Mouse (Mus musculus) gastrocnemius, adult 18-20 months (tissue): ENCODE results near the gene Ttll6. TPM values are rescaled to one million over a fixed set of nuclear protein-coding genes. Genes with fewer than 3 reads are reported as not detected.
A peak's percentile ranks its signal among the peaks of the same experiment; 100 is the strongest.
"Not testable (repeated sequence)": the region's sequence is repeated elsewhere in the genome, so short reads cannot be mapped to it uniquely, and the experiment has no call there.

Source experiments
- DNase-seq: peaks from one replicate; pipeline ENCODE4 v3.0.0; 2021; ENCODE audit warnings: low spot score
- long read RNA-seq, 2 experiments: library from polyadenylated mRNA; stranded (forward); transcript quantifications; one replicate each; pipeline ENCODE4 v2.0.0; 2021
- total RNA-seq, 2 experiments: library from RNA; stranded (reverse); gene quantifications; 2 replicates each; pipeline ENCODE4 v1.2.3; 2021

Gene Ttll6
- not detected for total RNA-seq
- long read RNA-seq, experiment 1 = 0 reads
- long read RNA-seq, experiment 2 = 0 reads

DNA sequence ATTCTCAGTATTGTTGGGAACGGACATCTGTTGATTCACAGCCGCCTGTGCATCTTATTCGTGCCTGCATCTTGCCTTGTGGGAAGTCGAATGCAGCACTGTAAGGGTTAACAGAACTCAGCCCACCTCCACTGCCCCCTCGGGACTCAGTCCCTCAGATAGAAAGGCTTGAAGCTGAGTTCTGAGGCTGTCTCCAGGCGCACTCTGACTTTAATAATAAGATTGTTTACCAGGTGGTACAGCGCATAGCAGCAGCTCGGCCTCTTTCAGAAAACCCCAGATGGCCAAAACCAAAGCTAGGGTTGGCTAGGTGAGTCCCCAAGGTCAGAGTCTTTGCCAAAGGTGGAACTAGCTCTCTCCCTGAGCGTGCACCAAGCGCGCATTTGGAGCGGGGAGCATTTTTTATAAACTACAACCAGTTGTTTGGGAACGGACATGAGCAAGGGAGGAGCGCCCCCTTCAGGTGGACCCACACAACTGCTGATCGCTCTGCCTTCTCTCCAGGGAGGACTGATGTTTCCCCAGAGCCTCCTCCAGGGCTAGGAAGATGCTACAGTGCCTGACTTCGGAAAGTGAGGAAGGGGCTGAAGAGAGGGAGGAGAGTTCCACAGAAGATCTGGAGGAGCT lies at the start of gene Ttll6:
TSS of gene Ttll6 (plus strand) at position 548 of the 627 bp plus-strand sequence.
- DNase-seq = peak; percentile 35

DNA sequence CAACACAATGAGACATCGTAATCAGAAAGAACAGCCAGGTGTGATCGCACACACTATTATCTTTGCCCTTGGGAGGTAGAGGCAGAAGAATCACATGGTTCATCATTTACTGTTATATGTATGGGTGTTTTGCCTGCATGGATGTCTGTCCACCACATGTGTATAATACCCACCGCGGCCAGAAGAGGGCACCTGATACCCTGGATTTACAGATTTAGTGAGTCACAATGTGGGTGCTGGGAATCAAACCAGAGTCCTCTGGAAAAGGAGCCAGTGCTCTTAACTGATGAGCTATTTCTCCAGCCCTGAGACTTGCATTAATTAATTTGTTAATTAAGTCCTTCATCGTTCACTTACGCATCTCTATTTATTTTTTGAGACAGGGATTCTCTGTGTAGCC lies 45.6 kb upstream of the Ttll6 start:
- DNase-seq = no peak

DNA sequence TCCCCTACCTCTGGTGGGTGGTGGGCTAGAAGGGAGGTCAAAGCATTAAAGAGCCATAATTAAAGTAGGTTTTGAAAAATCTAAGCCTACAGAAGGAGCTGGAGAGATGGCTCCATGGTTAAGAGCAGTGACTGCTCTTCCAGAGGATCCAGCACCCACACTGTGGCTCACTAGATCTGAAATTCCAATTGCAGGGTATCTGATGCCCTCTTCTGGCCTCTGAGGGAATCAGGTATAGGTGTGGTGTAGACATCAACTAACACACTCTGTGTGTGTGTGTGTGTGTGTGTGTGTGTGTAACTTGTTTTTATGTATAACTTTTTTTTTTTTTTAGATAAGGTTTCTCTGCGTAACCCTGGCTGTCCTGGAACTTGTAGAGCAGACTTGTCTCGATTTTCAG lies 42.5 kb upstream of the Ttll6 start:
- no peak for DNase-seq

DNA sequence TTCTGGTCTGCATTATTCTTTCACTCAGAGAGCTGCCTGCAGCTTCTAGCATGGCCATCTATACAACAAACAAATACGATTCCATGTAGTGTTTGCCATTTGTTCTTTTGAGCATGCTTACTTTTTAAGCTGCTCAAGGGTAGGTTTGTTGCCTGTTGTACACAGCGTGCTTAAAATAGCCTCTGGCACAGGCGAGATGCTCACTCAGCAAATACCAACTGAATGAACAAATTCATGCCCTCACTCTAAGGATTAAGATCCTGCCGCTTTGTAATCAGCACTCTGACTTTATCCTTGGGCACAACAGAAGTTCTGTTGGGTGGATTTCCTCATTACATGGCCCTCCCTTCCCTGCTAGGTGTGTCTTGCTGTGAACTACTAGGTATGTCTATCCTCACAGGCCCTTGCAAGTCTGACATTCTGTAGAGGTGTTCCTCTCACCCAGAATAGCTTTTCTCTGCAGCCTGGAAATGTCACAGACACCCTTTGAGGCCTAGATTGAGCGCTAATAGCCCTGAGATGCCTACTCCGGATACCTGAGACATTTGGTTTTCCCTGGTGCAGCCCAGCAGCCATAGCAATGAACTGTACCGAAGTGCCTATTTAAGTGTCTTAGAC lies 40.8 kb upstream of the Ttll6 start:
- DNase-seq = no peak

DNA sequence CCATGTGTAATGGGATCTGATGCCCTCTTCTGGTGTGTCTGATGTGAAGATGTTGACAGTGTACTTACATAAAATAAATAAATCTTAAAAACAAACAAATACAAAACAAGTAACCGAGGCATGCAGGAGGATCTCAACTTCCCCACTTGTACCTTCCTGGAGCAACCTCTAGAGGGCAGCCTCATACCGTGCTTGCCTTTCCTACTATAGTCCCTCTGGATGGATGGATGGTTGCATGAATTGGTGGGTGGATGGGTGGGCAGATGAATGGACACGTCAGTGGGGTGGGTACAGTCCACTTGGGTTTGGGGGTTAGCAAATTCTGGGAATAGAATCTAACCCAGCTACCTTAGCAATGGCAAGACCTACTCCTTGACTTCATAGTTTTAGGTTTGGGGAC lies 40.2 kb upstream of the Ttll6 start:
- peak; percentile 42 for DNase-seq

DNA sequence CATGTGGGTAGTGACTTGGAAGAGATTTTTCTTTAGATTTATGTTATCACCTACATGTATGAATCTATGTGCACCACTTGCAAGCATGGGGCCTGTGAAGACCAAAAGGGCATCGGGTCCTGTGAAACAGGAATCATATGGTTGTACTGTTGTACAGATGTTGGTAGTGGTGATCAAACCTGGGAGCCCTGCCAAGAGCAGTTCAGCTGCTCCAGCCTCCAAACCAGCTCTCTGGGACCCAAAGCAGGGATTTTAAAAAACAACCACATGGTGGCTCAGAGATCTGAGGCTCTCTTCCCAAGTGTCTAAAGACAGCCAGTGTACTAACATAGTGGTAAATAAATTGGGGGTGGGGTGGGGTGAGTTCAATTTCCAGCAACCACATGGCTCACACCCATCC lies 25.2 kb upstream of the Ttll6 start:
- DNase-seq = no peak

DNA sequence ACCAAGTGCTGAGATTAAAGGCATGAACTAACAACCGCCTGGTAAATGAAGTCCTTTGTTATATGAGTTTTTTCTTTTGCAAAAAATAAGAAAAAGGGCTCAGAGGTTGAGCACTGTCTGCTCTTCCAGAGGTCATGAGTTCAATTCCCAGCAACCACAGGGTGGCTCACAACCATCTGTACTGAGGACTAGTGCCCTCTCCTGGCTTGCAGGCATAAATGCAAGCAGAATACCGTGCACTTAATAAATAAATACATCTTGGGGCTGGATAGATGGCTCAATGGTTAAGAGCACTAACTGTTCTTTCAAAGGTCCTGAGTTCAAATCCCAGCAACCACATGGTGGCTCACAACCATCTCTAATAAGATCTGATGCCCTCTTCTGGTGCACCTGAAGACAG lies 22.6 kb upstream of the Ttll6 start:
- not testable (repeated sequence) for DNase-seq

DNA sequence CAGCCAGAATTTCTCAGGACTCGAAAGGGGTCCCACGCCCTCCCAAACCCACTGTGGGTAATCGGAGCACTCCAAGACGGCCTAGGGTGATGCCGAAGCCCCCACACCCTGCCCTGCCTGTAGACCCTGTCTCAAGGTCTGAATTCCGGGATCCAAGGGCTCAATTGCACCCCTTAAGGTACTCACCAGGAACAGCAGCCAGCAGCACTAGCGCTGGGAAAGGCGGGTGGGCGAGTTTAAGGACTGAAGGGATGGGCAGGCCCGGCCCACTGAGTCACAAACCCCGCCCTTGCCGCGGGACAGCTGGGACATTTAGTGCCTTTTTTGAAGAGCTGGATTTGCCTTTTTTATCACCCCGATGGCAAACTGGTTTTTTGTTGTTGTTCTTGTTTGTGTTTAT lies 21.8 kb upstream of the Ttll6 start, which contains the start of gene Calcoco2:
TSS of gene Calcoco2 (minus strand) at position 214 of the 400 bp plus-strand sequence.
- no peak for DNase-seq

DNA sequence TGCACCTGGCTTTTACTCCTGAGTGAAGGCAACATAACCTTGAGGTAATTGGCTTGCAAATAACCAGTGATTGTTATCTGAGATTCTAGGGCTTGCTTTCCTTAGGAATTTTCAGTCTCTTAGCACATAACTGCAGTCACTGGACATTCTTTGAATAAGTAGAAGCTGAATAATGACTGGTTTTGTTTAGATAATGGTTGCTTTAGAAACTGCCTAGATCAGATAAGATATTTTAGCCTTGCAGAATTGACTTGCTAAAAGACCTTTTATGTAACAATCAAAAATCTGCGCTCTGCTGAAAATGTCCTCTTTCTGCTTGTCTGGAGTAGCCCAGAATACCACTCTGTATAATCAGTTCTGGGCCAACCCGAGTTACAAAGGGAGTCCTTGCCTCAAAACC lies 19.5 kb upstream of the Ttll6 start:
- no peak for DNase-seq

DNA sequence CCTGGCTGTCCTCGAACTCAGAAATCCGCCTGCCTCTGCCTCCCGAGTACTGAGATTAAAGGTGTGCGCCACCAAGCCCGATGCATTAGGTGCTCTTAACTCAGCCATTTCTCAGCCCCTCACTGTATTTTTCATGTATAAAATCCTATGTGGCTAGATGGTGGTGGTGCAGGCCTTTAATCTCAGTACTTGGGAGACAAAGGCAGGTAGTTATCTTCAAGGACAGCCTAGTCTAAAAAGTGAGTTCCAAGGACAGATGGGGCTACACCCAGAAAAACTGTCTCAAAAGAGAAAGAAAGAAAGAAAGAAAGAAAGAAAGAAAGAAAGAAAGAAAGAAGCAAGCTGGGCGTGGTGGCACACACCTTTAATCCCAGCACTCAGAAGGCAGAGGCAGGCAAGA lies 18.2 kb upstream of the Ttll6 start:
- no peak for DNase-seq

DNA sequence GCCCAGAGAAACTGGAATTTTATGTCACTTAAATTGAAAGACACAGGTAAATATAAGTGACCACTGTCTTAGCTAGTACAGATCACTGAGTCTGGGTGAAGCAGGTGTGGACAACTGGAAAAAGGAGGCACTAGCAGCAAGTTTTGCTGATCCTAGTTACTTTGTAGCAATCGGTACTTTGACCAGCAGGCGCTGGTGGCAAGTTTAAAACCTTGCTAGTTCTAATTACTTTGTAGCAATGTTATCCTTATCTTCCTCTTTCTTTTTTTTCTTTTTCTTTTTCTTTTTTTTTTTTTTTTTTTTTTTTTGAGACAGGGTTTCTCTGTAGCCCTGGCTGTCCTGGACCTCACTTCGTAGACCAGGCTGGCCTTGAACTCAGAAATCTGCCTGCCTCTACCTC lies 17.5 kb upstream of the Ttll6 start:
- no peak for DNase-seq

DNA sequence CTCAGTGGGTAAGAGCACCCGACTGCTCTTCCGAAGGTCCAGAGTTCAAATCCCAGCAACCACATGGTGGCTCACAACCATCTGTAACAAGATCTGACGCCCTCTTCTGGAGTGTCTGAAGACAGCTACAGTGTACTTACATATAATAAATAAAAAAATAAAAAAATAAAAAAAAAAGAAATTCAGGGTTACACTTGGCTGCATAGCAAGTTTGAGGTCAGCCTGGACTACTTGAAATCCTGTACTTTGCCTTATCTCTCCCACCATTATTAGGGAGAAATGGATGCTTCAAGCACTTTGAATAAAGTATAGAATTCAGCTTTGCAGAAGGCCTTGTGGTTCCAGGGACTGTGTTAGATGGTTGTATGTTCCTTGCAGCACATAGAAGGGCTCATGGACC lies 16.7 kb upstream of the Ttll6 start:
- not testable (repeated sequence) for DNase-seq

DNA sequence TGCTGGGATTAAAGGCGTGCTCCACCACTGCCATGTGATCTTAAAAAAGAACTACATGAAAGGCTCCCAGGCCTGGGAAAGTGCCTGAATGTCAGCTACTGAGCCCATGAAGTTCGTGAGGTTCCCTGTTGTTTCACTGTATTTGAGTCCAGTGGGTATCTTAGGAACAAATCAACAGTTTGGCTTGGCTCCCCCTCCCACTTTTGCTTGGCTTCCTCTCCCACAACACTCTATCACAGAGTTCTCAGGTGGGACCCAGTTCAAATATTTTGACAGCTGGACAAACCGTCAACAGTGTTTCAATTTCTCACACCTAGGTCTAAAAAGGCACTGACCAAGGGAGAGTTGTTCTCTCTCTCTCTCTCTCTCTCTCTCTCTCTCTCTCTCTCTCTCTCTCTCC lies 14.2 kb upstream of the Ttll6 start:
- DNase-seq = no peak

DNA sequence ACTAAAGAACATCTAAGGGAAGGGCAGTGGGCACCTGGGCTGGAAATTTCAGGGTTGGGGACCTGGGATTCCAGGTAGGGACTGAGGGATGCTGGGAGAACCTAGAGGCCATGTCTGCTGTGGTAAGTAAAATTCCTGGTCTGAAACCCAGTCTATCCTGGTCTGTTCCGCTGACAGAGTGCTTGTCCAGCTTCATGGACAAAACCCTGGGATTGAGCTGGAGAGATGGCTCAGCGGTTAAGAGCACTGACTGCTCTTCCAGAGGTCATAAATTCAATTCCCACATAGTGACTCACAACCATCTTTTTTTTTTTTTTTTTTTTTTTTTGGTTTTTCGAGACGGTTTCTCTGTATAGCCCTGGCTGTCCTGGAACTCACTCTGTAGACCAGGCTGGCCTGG lies 10.8 kb upstream of the Ttll6 start:
- not testable (repeated sequence) for DNase-seq

DNA sequence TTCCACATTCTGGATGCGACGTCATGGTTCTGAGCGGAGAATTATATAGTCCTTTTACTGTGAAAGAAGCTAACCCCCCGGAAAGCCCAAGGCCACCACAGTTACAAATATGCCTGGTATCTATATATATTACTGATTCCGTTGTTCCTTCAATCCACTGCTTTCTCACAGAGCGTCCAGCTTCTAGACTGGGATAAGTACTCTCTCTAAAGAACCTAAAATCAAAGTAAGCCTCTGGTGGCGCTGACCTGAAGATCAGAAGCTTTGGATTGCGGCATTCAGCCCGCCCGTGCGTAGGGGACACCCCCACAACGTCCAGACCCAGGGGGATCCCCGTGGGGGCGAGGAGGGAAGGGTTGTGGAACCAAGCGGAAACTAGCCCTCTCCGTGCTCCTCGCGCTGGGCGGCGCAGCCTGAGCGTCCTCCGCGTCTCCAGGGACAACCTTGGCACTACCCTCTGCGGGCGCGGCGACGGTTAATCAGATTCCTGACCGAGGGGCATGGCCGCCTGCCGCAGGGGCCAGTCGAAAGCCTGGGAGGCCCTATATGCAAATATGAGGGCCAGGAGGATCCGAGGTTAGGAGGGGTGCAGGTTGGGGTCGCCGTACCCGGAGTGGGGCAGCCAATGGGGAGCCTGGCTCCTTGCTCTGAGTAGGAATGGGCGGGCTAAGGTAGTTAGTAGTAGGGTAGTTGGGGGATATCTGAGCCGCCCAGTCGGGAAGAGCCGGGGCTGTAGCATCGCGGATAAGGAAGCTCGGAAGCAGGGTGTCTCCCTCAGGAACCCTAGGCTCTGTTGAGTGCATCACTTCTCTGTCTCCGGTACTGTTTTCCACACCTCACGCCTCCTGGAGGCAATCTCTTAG lies 9.3 kb upstream of the Ttll6 start:
- no peak for DNase-seq

DNA sequence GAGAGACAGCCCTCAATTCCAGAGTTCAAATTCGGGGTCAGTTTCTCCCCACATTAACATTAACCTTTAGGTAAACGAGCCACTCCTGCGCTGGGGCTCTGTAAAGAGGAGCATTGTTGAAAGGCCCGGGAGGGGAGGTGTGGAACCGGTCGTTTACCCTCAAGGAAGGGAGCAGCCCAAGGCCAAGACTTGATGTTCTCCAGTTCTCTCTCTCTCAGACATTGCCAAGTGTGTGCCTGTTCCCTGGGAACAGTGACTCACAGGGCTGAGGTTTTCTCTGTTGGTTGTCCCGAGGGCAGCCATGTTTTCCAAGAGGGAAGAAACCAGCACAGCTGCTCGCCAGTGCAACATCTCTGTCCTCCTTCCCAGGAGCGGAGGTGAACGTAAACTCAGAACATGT lies 3.0 kb upstream of the Ttll6 start:
- DNase-seq = no peak

DNA sequence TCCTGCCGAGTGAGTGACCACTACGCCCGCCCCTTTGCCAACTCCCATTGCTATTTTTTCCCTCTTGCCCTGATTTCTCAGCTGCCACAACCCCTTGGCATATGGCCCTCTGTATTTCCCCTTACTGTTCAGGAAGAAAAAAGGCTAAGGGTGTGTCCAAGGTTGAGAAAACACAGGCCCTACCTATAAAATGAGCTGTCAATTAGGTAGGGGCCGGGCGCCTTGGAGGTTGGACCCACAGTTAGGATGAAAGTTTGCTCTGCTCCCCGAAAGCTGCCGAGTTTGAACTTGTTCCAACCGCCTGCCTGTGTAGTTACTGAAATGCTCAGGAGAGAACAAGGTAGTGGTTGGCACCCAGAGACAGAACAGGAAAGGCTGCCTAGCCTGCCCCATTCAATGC lies 2.3 kb downstream of the Ttll6 start:
- no peak for DNase-seq

DNA sequence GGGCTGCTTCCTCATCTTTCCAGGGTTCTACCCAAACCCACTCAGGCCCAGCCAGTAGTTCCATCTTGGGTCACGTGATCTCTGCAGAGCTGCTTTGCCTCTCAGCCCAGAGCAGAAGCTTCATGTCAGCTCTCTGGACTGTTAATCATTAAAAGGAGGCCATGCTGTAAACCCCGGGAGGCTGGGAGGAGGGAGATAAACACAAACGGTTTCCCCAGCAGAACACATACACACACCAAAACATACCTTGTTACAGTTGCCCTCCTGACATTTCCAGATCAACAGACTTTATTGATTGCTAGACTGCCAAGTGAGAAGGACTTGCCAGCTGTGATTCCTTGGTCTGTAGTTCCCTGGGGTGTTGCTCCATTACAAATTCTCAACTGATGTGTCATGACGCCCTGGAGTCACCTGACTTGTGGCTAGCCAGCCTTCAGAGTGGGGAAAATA lies 7.2 kb downstream of the Ttll6 start:
- DNase-seq = no peak

DNA sequence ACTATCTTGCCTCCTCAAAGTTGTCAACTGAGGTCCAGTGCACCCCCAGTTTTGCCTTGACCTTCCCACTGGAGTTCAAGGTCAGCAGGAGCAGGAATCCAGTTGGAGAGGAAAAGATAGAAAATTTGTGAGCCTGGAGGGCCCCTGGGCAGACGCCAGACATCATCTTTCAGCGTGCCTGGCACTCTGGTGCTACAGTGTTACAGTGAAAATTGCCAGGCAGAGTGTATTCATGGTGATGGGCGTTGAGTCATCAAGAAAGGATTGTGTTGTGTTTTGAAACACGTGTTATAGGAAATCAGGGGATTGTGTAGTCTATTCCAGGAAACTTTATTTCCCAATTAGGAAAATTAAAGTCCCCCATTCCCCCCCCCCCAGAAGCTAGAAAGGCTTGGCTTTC lies 10.2 kb downstream of the Ttll6 start:
- DNase-seq = no peak

DNA sequence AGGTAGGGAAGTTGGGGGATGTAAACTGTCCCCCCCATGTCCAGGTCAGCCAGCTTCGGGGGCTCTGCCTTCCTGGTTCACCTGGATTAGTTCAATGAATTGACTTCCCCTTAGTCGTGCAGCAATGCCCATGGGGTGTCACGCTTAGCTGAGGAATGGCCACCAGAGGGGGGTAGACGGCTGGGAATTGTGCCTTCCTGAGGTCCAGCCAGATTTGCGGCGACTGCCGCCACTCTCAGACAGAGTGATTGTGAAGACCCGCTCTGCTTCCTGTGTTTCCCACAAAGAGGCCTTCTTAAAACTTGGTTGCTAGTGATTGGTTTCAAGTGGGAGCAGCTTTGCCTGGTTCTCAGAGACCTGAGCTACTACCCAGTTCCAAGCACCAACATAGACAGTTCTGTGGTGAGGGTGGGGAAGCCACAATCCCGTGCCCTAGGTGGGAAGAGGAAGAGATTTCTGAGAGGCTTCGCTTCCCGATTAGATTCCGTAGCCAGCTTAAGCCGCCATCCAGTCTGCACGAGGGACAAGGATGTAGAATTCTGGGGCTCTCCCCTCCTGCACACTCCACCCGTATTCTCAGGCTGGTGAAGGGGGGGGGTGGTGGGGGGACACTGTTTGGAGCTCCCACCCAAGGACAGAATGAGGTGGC lies 12.2 kb downstream of the Ttll6 start:
- DNase-seq = peak; percentile 48

DNA sequence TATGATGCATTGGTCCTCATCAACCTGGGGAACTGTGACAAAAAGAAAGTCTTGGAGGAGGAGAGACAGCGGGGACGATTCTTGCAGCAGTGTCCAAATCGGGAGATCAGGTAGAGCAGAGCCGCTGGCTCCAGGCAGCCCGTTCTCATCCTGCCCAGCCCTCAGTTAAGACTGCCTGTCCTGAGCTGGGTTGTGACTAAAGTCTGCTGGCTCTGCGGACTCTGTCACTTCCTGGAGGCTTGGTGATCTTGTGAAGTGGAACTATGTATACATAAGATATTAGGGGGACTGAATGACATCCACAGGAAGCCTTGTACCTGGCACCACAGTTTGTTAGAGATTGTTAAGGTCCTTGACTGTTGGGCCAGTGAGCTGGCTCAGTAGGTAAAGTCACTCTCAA lies 13.9 kb downstream of the Ttll6 start:
- no peak for DNase-seq

DNA sequence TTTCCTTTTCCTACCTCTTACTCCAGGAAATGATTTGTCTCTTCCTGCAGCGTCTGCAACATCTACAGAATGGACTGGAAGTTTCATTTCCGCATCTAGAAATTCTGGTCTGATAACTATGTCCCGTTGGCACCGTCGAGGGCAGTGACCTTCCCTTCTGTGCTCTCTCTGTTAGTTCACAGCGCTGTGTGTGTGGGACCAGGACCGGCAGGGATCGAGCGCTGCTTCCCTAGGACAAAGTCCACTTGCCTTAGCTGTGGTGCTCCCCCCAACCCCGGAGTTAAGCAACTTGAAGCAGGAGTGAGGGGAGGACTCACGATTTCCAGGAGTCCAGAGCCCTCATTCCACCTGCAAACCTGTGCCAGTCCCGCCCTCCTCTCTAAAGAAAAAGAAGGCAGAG lies 31.2 kb downstream of the Ttll6 start:
- no peak for DNase-seq
